Mouse (Mus musculus) granulocyte monocyte progenitor cell, adult 5-6 weeks (primary cell): ENCODE measurements around the gene Zscan26. TPM values are rescaled to one million over a fixed set of nuclear protein-coding genes. Genes with fewer than 3 reads are reported as not detected.
A peak's percentile ranks its signal among the peaks of the same experiment; 100 is the strongest.
"Not testable (repeated sequence)": the region's sequence is repeated elsewhere in the genome, so short reads cannot be mapped to it uniquely, and the experiment has no call there.

Experiments
- ATAC-seq: replicated peaks from 2 replicates; pipeline ENCODE4 v1.8.0; 2016; ENCODE audit warnings: mild to moderate bottlenecking, moderate TSS enrichment, inconsistent platforms; ENCODE audit not compliant: poor library complexity, severe bottlenecking
- total RNA-seq, 2 experiments: library from RNA; stranded (forward) in 1 of 2; stranded (reverse) in 1 of 2; fragments of 200-712, 200-1000 nt in 1 of 2; fragments of >200 nt in 1 of 2; fragmentation: Nextera tagmentation in 1 of 2; gene quantifications; 2 replicates each; pipeline ENCODE4 v1.2.3; 2014 to 2017

The Zscan26 gene
- 19.5 and 21.5 TPM in 2 replicates for total RNA-seq (2014; fragmentation: Nextera tagmentation)
- 18.7 and 22.5 TPM in 2 replicates for total RNA-seq (2017)

- peak; percentile 98 for ATAC-seq
These were observed at the start of gene Zscan26 for GRCm38 (mm10) chr13:21453449-21453848. Zscan26 (minus strand) TSS chr13:21453730.

DNA sequence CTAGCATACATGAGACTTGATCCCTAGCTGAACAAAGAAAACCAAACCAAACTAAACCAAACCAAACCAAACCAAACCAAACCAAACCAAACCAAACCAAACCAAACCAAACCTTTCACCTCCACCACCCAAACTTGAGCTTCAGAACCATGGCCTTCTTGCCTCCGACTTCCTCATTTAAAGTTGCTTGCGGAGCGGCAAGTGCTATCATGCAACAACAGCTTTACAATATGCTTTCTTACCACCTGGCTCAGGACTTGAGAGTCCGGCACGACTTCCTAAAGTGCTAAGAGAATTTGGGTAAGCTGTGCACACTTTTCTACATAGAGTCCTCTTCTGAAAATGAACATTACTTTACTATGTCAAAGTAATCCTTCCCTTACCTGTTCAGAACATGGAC, 48.8 kb upstream of the Zscan26 start:
- ATAC-seq: no peak

DNA sequence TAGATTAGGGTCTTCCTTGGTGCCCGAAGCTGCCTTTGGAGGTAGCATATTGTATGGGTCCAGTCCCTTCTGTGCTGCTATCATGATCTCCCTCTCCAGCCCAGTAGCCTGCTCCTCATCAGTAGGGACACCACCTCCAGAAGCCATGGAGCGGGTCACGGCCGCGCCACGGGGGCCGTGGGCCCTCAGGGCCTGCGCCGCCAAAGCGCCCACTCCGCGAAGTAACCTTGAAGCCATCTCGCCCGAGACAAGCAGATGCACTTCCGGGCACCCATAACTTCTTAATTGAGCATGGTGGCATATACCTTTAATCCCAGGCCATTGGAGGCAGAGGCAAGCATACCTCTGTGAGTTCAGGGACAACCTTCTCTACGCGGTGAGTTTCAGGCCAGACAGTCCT, 47.7 kb upstream of the Zscan26 start, which contains the start of gene Gm11273:
Gene Gm11273 (minus strand): TSS at position 237 of the 400 bp plus-strand sequence.
- peak; percentile 61; the same call in 1 of the 2 replicates for ATAC-seq

- ATAC-seq: peak; percentile 63
These were observed 41.5 kb upstream of the Zscan26 start, which contains the start of gene AK157302 for GRCm38 (mm10) chr13:21495080-21495479. AK157302 (plus strand) TSS chr13:21495223.

GRCm38 (mm10) chr13:21492847-21493246, 39.3 kb upstream of the Zscan26 start:
- peak; percentile 58 for ATAC-seq

DNA sequence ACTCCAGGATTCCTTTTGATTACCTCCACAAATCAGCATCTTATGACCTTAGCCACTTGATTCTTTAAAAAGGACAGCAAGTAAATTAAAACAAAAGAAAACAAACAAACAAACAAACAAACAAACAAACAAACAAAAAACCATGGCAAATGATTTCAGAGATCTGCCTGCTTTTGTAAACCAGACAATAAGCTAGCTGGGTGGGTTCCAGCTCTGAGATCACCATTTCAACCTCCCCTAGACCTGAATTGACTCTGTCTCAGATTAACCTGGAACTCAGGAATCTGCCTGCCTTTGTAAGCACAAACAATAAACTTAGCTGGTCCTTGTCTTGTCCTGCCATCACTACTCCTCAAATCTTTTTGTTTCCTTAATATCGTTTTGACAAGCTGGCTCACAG, 33.4 kb upstream of the Zscan26 start:
- ATAC-seq: no peak

GRCm38 (mm10) chr13:21478759-21479670, 25.5 kb upstream of the Zscan26 start, which contains the start of the genes Zkscan4 and Gm10065:
Zkscan4 (plus strand) TSS chr13:21478907.
Gm10065 (minus strand) TSS chr13:21479441.
- peak; percentile 94 for ATAC-seq

- ATAC-seq: no peak
These were observed 18.9 kb upstream of the Zscan26 start for GRCm38 (mm10) chr13:21472427-21472826.

- ATAC-seq: no peak
These were observed 15.6 kb upstream of the Zscan26 start for GRCm38 (mm10) chr13:21469097-21469496.

DNA sequence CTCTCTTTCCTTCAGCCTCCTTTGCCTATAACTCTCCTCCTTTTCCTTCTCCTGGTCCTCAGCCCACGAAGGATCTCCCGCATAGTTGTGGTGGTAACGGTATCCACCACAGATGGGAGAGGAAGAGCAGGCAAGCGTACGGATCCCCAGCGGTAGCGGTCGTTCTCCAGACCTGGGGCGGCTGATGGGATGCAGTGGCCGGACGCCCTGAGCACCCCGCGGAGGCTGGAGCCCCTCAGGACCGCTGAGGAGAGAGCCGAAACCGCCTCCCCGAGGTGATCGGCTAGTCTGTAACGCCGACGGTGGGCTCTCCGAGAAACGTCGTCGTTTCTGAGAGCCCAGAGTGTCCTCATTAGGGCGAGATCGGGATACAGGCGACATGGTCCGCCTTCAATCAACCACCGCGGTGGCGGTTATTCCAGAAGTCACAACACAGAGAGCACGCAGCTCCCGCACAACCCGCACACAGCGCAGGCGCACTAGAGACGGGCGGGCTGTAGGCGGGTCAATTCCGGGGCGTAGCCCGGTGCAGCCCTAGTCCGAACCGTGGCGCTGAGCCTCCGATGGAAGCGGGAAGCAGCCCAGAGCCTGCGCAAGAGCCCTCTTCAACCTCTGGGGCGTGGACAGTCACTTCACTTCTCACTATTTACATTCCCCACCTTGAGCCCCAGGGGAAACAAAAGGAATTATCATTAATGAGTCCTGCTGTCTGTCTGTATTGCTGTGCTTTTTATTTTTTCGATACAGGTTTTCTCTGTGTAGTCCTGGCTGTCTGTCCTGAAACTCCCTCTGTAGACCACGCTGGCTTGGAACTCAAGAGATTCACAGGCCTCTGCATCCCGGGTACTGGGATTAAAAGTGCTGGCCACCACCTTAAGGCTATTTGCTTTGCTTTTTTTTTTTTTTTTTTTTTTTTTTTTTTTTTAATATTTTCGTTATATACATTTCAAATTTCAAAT, 14.8 kb upstream of the Zscan26 start, which contains the start of gene Nkapl:
Gene Nkapl (minus strand): TSS at position 449 of the 959 bp plus-strand sequence.
- peak; percentile 99 for ATAC-seq

DNA sequence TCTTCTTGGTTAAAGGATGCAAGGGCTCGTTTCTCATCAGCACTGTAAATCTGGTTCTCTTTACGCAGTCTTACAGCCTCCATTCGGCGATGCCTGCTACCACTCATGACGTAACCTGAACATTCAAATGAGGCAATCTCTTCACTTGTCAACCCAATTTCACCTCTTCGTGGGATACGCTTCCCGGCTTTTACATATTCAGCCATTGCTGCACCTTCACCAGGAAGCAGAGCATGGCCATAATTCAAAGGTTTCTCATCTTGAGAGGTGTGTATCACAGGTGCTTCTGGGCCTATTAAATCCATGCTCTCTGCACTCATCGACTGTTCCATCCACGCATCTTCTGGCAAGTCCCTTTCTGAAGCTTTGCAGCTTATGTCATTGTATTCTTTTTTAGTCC, 13.8 kb upstream of the Zscan26 start:
- ATAC-seq: no peak

DNA sequence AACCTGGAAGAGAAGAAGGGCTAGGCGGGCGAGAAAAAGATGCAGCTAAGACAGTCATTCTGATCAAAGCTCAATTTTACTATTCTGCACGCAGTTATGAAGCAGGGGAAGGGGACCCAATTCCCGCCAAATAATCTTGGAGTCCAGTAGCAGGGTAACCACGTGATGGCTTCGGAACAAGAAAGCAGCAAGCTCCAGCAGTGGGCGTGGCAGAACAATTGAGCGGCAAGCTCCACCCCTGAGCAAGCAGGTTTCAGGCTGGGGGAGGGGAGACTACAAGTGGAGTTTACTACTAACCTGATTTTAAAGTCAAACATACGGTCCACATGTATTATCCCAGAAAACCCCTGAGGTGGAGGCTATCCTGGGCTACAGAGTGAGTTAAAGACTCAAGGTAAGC, 9.0 kb upstream of the Zscan26 start:
- ATAC-seq: not testable (repeated sequence)

DNA sequence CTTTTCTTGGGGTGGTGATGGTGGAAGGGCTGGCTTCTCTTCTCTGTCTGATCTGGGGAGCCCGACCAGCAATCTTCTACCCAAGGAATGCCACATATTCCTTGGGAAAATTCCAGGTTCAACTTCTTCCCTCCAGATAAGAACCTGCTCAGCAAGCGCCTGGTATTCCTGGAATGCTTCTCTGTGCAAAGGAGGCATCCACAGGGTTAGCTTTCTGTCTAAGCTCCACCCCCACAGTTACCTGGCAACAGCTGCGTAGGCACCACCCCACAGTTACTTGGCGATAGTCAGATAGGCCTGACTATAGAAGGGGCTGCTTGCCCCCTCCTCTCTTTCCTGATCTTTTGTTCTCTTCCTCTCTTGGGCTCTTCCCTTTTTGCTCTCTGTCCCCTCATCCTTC, 2.8 kb upstream of the Zscan26 start:
- ATAC-seq: no peak

DNA sequence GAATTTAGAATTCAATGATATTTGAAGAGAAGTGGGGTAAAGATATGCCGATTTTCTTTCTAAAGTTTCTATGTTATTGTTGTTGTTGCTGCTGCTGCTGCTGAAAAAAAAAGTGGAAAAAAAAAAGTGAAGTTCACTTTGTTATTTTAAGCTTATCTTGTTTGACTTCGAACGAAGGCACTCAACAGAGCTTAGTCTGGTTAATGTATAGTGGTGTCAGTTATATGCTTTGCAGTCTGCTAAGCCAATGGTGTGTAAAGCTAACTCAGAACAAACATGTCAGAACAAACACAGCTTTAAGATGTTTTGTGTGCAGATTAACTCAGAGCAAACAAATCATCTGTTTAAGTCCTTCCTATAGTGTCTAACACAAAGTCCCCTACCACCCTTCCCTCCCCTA, 603 bp upstream of the Zscan26 start:
- no peak for ATAC-seq

GRCm38 (mm10) chr13:21453042-21453441, 488 bp downstream of the Zscan26 start:
- ATAC-seq: no peak

GRCm38 (mm10) chr13:21447856-21448614, 5.5 kb downstream of the Zscan26 start:
- no peak for ATAC-seq

GRCm38 (mm10) chr13:21446796-21447195, 6.7 kb downstream of the Zscan26 start:
- ATAC-seq: peak; percentile 17; the same call in 1 of the 2 replicates

DNA sequence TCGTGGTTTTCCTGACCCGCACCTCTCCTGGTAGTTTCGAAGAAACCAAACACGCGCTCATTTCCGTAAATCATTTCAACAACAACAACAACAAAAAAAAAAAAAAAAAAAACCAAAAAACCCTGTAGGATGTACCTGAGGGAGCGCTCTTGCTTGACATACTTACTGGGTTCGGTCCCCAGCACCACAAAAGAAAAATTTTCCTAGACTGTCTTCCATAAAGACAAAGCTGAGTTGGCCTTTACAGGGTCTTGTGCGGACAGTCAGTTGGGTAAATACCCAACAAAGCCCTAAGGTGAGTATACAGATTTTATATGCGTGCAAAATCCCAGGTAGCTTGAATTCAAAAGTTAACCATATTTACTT, 12.3 kb downstream of the Zscan26 start:
- no peak for ATAC-seq

- ATAC-seq: peak; percentile 95
These were observed 12.9 kb downstream of the Zscan26 start, which contains the start of gene Pgbd1 for GRCm38 (mm10) chr13:21440503-21441206. Pgbd1 (minus strand) TSS chr13:21441058.
